Mouse (Mus musculus) limb, embryonic 12.5 days (tissue): ENCODE measurements around the gene Usp19. TPM values are rescaled to one million over a fixed set of nuclear protein-coding genes. Genes with fewer than 3 reads are reported as not detected.

Source experiments
- ATAC-seq: fragments of 200-750 bp; cut with Nextera tagmentation; 2 replicates; pipeline ENCODE4 v1.8.0; 2017; ENCODE audit warnings: low read depth, moderate TSS enrichment; ENCODE audit not compliant: insufficient number of reproducible peaks, insufficient read depth, low FRiP score, low TSS enrichment
- H3K27ac ChIP-seq: fragments of 300-500 bp; sonication (generic); 2 replicates; pipeline ENCODE4 v1.5.1; 2016; ENCODE audit warnings: mild to moderate bottlenecking, moderate library complexity
- H3K27me3 ChIP-seq: fragments of 300-500 bp; sonication (generic); 2 replicates; pipeline ENCODE4 v1.6.1; 2016; ENCODE audit warnings: mild to moderate bottlenecking, moderate library complexity
- H3K36me3 ChIP-seq: fragments of 300-500 bp; sonication (generic); 2 replicates; pipeline ENCODE4 v1.6.1; 2016; ENCODE audit warnings: mild to moderate bottlenecking, moderate library complexity
- H3K4me1 ChIP-seq: fragments of 300-500 bp; sonication (generic); replicated peaks from 2 replicates; pipeline ENCODE4 v1.6.1; 2016
- H3K4me2 ChIP-seq: fragments of 300-500 bp; sonication (generic); 2 replicates; pipeline ENCODE4 v1.6.1; 2016; ENCODE audit warnings: mild to moderate bottlenecking, moderate library complexity
- H3K4me3 ChIP-seq: fragments of 300-500 bp; sonication (generic); replicated peaks from 2 replicates; pipeline ENCODE4 v1.5.1; 2016; ENCODE audit warnings: mild to moderate bottlenecking
- H3K9ac ChIP-seq: fragments of 300-500 bp; sonication (generic); replicated peaks from 2 replicates; pipeline ENCODE4 v1.6.1; 2016; ENCODE audit warnings: mild to moderate bottlenecking, moderate library complexity
- H3K9me3 ChIP-seq: fragments of 300-500 bp; sonication (generic); 2 replicates; pipeline ENCODE4 v1.6.1; 2016; ENCODE audit warnings: mild to moderate bottlenecking, moderate library complexity
- WGBS: fragments of 180-500 bp; shearing (Covaris S2); methylation state at CpG from one replicate; pipeline ENCODE4 v1.1.7; 2016; 5-methylcytosine and 5-hydroxymethylcytosine counted together
- polyA plus RNA-seq: library from polyadenylated mRNA; unstranded; fragments of >200 nt; fragmentation: Nextera tagmentation; extraction: Ambion mirVana; gene quantifications from 2 replicates; pipeline ENCODE4 v1.2.1, GENCODE M21; 2016

The Usp19 gene
- polyA plus RNA-seq, 1 experiment from 2014 or later, result 99.7 TPM

GRCm38 (mm10) chr9:108469845-108470244 is 20.6 kb upstream of the Usp19 start:
- Histone ChIP-seq H3K4me3 (no peak overlapping the region), H3K27ac (no peak overlapping the region), H3K27me3 (no peaks in the 10 kb centered on the region), H3K9me3 (peaks cover 3% of the 10 kb centered on the region; the same call in 1 of the 2 replicates), H3K4me2 (no peak overlapping the region), H3K4me1 (no peaks in the 10 kb centered on the region), H3K9ac (no peak overlapping the region), H3K36me3 (peaks cover 30% of the 10 kb centered on the region)
- ATAC-seq, result no peak
- 68% methylated on average over 4 of the region's 4 CpGs for WGBS

GRCm38 (mm10) chr9:108474528-108474927 is 15.9 kb upstream of the Usp19 start:
- Histone ChIP-seq H3K27me3 (no peaks in the 10 kb centered on the region), H3K36me3 (no peaks in the 10 kb centered on the region), H3K4me1 (peaks cover 7% of the 10 kb centered on the region), H3K4me3 (no peak overlapping the region), H3K9me3 (no peaks in the 10 kb centered on the region), H3K4me2 (no peak overlapping the region), H3K27ac (no peak overlapping the region), H3K9ac (no peak overlapping the region)
- WGBS, result 53% methylated on average over 1 of the region's 1 CpGs
- ATAC-seq, result no peak

DNA sequence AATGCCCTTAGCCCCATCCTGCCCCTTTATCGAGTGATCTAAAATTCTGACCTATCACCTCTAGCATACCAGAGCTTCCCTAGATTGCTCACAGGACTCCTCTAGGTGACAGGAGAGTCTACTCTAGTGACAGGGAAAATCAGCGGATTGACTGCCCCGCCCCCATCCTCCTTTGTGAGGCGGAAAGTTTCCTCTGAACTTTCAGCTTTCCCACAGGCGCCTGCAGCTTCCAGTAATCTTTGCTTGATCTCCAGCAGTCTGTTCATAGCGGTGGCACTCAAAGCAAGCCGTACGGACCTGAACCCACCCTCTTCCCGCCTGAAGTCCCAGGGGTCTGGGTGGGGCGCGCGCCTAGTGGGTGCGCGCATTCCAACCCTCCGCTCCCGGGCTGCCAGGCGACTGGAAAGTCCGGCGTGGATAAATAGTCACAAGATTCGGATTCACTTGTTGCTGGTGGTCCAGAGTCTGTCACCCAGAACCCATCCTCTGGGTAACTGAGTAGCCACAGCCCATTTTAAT is 11.7 kb upstream of the Usp19 start:
- peak overlapping the region; percentile 89 for H3K27ac ChIP-seq
- no peaks in the 10 kb centered on the region for H3K27me3 ChIP-seq
- H3K36me3 ChIP-seq, result peaks cover 25% of the 10 kb centered on the region
- H3K9me3 ChIP-seq, result no peaks in the 10 kb centered on the region
- peak overlapping the region; percentile 57 for H3K9ac ChIP-seq
- H3K4me1 ChIP-seq, result peaks cover 19% of the 10 kb centered on the region
- WGBS, result under 1% methylated on average over 20 of the region's 20 CpGs
- peak overlapping the region; percentile 91 for H3K4me2 ChIP-seq
- peak; percentile 58; the same call in 1 of the 2 replicates for ATAC-seq
- H3K4me3 ChIP-seq, result peak overlapping the region; percentile 53

- H3K27me3 ChIP-seq, result no peaks in the 10 kb centered on the region
- H3K4me3 ChIP-seq, result peak overlapping the region; percentile 58
- peak overlapping the region; percentile 57; the same call in 1 of the 2 replicates for H3K9ac ChIP-seq
- H3K4me1 ChIP-seq, result peaks cover 19% of the 10 kb centered on the region
- WGBS, result 45% methylated on average over 11 of the region's 11 CpGs
- ATAC-seq, result 0 out of 2 replicates have a peak, but pooled peaks have one; percentile 7
- H3K9me3 ChIP-seq, result no peaks in the 10 kb centered on the region
- peak overlapping the region; percentile 89 for H3K27ac ChIP-seq
- peaks cover 30% of the 10 kb centered on the region for H3K36me3 ChIP-seq
- peak overlapping the region; percentile 91 for H3K4me2 ChIP-seq
Measured at GRCm38 (mm10) chr9:108479241-108479640, 11.2 kb upstream of the Usp19 start.

DNA sequence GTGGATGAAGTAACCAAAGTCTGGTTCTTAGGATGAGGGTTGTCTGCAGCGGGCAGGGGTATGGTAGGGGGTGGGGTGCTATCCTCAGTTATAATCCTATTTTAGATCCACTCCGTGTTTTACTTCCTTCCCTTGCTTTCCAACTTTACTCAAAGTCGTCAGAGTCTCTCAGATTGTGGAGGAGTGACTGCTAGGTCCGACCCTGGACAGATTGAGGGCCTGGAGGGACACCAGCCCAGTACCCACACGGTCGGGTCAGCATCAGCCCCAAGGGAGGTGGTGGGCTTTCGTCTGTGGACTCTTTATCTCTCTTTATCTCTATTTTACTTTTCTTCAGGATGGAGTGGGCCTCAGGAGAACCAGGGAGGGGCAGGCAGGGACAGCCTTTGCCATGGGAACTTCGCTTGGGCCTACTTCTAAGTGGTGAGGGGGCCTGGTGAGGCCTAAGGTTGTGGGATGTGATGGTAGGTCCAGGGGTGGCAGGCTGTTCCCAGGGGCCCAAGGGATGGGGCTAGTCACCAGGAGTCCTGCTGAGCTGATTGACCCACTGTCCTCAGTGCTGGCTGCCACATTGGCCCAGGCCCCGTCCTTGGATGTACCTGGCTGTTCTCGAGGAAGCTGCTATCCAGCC is 10.6 kb upstream of the Usp19 start, which contains the start of gene Lamb2:
Gene Lamb2 (plus strand): TSS at position 16 of the 631 bp plus-strand sequence.
- 12% methylated on average over 10 of the region's 10 CpGs for WGBS

DNA sequence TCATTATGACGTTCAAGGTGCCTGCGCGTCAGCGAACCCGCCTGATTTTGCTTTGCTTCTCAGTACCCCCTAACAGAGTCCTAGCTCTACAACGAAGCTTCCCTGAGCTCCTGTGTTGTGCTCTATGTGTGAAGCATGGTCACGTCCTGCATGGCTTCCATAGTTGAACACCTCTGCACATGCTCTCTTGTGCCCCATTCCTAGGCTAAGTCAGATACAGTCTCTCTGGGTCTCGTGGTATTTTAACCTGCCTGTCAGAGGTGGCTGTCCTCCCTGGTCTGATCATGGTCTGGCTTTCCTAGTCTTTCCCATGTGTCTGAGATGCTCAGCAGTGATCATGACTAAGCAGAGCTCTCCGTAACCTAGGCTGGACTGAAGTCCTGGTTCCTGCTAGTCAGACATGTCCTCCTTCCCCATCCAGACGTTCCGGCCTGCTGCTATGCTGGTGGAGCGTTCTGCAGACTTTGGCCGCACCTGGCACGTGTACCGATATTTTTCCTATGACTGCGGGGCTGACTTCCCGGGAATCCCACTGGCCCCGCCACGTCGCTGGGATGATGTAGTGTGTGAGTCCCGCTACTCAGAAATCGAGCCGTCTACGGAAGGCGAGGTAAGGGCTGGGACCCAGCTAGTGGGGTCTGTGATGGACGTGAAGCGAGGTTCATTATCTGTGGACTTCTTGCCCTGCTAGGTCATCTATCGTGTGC is 9.4 kb upstream of the Usp19 start:
- peak overlapping the region; percentile 91 for H3K4me2 ChIP-seq
- ATAC-seq, result no peak
- 92% methylated on average over 28 of the region's 28 CpGs for WGBS
- H3K4me3 ChIP-seq, result peak overlapping the region; percentile 58
- H3K4me1 ChIP-seq, result peaks cover 19% of the 10 kb centered on the region
- H3K36me3 ChIP-seq, result peaks cover 48% of the 10 kb centered on the region
- no peaks in the 10 kb centered on the region for H3K9me3 ChIP-seq
- peak overlapping the region; percentile 73; the same call in 1 of the 2 replicates for H3K9ac ChIP-seq
- H3K27ac ChIP-seq, result peak overlapping the region; percentile 35; the same call in 1 of the 2 replicates
- H3K27me3 ChIP-seq, result no peaks in the 10 kb centered on the region

More for the DNA sequence above, 10.6 kb upstream of the Usp19 start, which contains the start of gene Lamb2:
- Histone ChIP-seq H3K9ac (peak within 1 kb of the TSS; percentile 73), H3K27me3 (no peaks in the 10 kb centered on the region), H3K9me3 (no peaks in the 10 kb centered on the region), H3K4me2 (peak within 1 kb of the TSS; percentile 91), H3K4me1 (peaks cover 19% of the 10 kb centered on the region), H3K27ac (peak within 1 kb of the TSS; percentile 89), H3K4me3 (peak within 1 kb of the TSS; percentile 58), H3K36me3 (peaks cover 36% of the 10 kb centered on the region)
- ATAC-seq, result peak; percentile 66

DNA sequence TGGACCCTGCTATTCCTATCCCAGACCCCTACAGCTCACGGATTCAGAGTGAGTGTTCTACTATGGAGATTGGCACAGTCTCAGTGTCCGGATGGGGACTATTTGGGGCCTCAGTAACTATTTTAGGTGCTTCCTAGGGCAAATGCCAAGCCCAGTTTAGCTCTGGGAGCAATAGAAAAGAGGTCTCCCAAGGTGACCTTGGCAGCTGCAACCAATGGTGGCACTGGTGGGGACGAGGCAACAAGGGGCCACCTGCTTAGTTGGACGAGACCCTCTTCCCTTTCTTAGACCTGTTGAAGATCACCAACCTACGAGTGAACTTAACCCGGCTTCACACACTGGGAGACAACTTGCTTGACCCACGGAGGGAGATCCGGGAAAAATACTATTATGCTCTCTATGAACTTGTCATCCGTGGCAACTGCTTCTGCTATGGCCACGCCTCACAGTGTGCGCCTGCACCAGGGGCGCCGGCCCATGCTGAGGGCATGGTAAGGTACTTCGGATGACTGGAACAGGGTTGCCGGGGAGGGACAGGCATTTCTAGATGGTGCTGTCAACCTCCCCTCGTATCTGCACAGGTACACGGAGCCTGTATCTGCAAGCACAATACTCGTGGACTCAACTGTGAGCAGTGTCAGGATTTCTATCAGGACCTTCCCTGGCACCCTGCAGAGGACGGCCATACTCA is 8.7 kb upstream of the Usp19 start:
- Histone ChIP-seq H3K4me2 (no peak overlapping the region), H3K27ac (no peak overlapping the region), H3K27me3 (no peaks in the 10 kb centered on the region), H3K4me3 (no peak overlapping the region), H3K4me1 (peaks cover 19% of the 10 kb centered on the region), H3K36me3 (peaks cover 55% of the 10 kb centered on the region), H3K9ac (0 out of 2 replicates have a peak overlapping the region, but pooled peaks have one; percentile 12), H3K9me3 (no peaks in the 10 kb centered on the region)
- ATAC-seq, result no peak
- 88% methylated on average over 19 of the region's 19 CpGs for WGBS

DNA sequence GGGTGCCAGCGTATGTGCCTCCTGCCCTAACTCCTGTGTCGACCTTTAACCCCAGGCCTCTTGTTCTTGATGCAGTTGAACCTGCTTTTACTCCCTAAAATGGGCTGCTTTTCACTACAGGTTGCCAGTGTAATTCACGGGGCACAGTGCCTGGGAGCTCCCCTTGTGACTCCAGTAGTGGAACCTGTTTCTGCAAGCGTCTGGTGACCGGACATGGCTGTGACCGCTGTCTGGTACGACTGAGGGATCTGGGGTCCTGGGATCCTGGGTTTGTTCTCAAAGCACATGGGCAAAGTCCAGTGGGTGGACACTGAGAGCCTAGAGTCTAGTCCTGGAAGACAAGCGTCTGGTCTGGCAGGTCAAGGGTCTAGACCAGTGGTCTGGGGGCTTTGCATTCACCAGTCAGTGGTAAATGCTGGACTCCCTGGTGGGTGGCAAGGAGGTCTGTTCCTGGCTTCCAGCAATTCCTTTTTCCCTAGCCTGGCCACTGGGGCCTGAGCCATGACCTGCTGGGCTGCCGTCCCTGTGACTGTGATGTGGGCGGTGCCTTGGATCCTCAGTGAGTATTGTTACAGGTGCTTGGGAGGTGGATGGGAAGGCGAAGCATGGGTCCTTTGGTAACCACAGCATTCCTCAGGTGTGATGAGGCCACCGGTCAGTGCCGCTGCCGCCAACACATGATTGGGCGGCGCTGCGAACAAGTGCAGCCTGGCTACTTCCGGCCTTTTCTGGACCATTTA is 7.2 kb upstream of the Usp19 start:
- H3K4me1 ChIP-seq, result peaks cover 19% of the 10 kb centered on the region
- H3K9me3 ChIP-seq, result no peaks in the 10 kb centered on the region
- H3K4me3 ChIP-seq, result no peak overlapping the region
- no peak overlapping the region for H3K4me2 ChIP-seq
- WGBS, result 93% methylated on average over 18 of the region's 18 CpGs
- peaks cover 70% of the 10 kb centered on the region for H3K36me3 ChIP-seq
- no peak overlapping the region for H3K9ac ChIP-seq
- no peak for ATAC-seq
- no peak overlapping the region for H3K27ac ChIP-seq
- H3K27me3 ChIP-seq, result no peaks in the 10 kb centered on the region

DNA sequence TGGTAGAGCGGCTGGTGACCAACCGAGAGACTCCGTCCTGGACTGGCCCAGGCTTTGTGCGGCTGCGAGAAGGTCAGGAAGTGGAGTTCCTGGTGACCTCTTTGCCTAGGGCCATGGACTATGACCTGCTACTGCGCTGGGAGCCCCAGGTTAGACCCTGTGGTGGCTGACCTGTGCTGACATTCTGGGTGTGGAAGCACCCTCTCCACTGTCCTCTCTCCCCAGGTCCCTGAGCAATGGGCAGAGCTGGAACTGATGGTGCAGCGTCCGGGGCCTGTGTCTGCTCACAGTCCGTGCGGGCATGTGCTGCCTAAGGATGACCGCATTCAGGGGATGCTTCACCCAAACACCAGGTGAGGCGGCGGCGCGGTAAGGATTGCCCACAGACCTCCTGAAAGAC is 6.4 kb upstream of the Usp19 start:
- Histone ChIP-seq H3K36me3 (peaks cover 78% of the 10 kb centered on the region), H3K4me3 (no peak overlapping the region), H3K9me3 (no peaks in the 10 kb centered on the region), H3K9ac (no peak overlapping the region; the same call in 1 of the 2 replicates), H3K4me2 (no peak overlapping the region), H3K27ac (no peak overlapping the region), H3K27me3 (no peaks in the 10 kb centered on the region), H3K4me1 (peaks cover 17% of the 10 kb centered on the region)
- no peak for ATAC-seq
- 95% methylated on average over 15 of the region's 15 CpGs for WGBS

DNA sequence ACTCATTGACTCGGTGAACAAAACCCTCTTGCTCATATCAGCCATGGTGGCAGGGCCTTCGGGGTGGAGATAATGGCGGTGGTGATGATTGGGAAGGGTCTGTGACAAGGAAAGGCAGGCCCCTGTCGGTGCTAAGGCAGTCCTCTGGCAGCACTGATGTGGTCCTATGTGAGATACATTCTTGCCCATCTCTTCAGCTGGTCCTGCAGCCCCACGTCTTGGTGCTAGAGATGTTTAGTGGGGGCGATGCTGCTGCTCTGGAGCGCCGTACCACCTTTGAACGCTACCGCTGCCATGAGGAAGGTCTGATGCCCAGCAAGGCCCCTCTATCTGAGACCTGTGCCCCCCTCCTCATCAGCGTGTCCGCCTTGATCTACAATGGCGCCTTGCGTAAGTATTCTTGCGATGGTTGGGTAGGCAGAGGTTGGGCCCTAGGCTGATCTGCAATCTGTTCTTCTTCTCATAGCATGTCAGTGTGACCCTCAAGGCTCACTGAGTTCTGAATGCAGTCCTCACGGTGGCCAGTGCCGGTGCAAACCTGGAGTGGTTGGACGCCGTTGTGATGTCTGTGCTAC is 5.0 kb upstream of the Usp19 start:
- Histone ChIP-seq H3K9me3 (no peaks in the 10 kb centered on the region), H3K27me3 (no peaks in the 10 kb centered on the region), H3K36me3 (peaks cover 87% of the 10 kb centered on the region), H3K4me2 (no peak overlapping the region), H3K27ac (no peak overlapping the region), H3K4me3 (no peak overlapping the region), H3K4me1 (peaks cover 17% of the 10 kb centered on the region), H3K9ac (no peak overlapping the region; the same call in 1 of the 2 replicates)
- 92% methylated on average over 19 of the region's 19 CpGs for WGBS
- ATAC-seq, result no peak
